Mouse (Mus musculus): ENCODE results near the gene Spryd3. TPM values are rescaled to one million over a fixed set of nuclear protein-coding genes. Genes with fewer than 3 reads are reported as not detected.

Gene Spryd3
- polyA plus RNA-seq, 1 experiment from 2014 or later, result 10.0 TPM

DNA sequence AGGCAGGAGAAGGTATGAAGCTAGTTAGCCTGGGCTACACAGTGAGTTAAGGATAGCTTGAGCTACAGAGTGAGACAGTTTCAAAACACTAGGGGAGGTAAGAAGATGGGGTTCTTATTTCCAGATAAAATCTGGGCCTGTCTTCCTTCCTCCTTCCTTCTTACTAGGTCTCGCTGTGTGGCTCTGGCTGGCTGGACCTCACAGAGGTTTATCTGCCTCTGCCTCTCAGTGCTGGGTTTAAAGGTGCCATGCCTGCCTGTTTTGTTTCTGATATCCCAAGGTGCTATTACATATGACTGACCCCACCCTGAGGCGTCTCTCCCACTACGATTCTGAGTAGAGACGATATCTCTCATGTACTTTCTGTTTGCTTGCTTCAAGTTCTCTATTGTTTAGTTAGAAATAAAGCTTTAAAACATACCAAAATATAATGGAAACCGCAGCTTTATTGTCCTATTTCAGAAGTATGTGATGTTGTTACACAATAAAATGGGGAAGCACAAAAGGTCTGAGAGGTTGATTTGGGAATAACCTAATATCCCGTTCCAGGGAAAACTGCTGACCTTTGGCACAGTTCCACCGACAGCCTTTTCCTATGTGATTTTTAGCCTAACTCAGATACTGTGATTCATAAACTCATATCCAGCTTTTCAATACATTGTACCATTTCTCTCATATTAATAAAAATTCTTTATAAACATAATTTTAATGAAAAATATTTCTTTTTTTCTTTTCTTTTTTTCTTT is 40.7 kb upstream of the Spryd3 start:
- no peaks in the 10 kb centered on the region for H3K27me3 ChIP-seq (ENCODE audit: insufficient read depth, low read length)
- no peak overlapping the region for H3K9ac ChIP-seq (replicated peaks)
- H3K36me3 ChIP-seq (replicated peaks; ENCODE audit: insufficient read depth, low read length), result 0 out of 2 replicates have a peak, but pooled peaks cover 6% of the 10 kb centered on the region
- 0 out of 2 replicates have a peak overlapping the region, but pooled peaks have one; percentile 4 for H3K27ac ChIP-seq (ENCODE audit: low read depth)
- H3K4me1 ChIP-seq (ENCODE audit: insufficient read depth), result peaks cover 10% of the 10 kb centered on the region
- DNase-seq, result no peak
- 59% methylated on average over 7 of the region's 7 CpGs for whole genome bisulfite sequencing (ENCODE audit: insufficient replicate concordance)
- H3K4me2 ChIP-seq (ENCODE audit: low read depth, low read length), result no peak overlapping the region
- TF ChIP-seq CTCF (IDR thresholded peaks at IDR 0.05; ENCODE audit: low read depth), result no peak
- TF ChIP-seq EP300 (IDR thresholded peaks at IDR 0.05; ENCODE audit: low read depth), result no peak
- peak; percentile 35; the same call in 1 of the 2 replicates for ATAC-seq
- no peak overlapping the region for H3K4me3 ChIP-seq (ENCODE audit: low read depth, low read length)
- H3K9me3 ChIP-seq (ENCODE audit: low read length), result no peaks in the 10 kb centered on the region

DNA sequence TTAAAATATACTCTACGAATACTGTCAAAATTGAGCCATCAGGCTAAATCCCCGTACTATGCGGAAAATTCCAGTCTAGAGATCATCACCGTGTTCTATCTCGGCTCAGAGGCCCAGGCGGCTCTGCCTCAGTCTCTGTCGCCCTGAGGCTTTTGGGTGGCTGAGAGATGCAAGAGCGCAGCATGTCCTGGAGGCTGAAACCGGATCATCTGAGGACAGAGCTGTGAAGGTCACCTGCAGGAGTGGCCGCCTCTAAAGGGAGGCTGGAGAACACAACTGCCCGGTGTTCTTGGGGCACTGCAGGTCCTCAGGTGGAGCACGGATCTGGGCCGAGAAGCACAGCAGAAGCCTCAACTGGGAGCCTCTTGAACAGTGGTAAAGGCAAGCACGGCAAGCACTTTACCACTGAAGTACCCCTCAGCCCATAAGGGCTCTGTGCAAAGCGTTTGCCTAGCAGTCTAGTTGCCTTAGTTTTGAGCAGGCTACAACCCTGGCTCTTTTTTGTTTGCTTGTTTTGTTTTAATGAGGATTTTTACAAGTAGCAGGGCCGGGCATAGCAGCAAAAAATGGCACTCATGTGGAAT is 39.8 kb upstream of the Spryd3 start:
- Histone ChIP-seq H3K27me3 (ENCODE audit: insufficient read depth, low read length) (no peaks in the 10 kb centered on the region), H3K4me1 (ENCODE audit: insufficient read depth) (peaks cover 10% of the 10 kb centered on the region), H3K27ac (ENCODE audit: low read depth) (no peak overlapping the region), H3K36me3 (replicated peaks; ENCODE audit: insufficient read depth, low read length) (0 out of 2 replicates have a peak, but pooled peaks cover 6% of the 10 kb centered on the region), H3K4me2 (ENCODE audit: low read depth, low read length) (no peak overlapping the region), H3K9ac (replicated peaks) (no peak overlapping the region), H3K4me3 (ENCODE audit: low read depth, low read length) (no peak overlapping the region), H3K9me3 (ENCODE audit: low read length) (no peaks in the 10 kb centered on the region)
- 80% methylated on average over 16 of the region's 16 CpGs for WGBS (ENCODE audit: insufficient replicate concordance)
- ATAC-seq, result no peak
- DNase-seq, result no peak
- TF ChIP-seq CTCF (IDR thresholded peaks at IDR 0.05; ENCODE audit: low read depth) (no peak), EP300 (IDR thresholded peaks at IDR 0.05; ENCODE audit: low read depth) (no peak)

DNA sequence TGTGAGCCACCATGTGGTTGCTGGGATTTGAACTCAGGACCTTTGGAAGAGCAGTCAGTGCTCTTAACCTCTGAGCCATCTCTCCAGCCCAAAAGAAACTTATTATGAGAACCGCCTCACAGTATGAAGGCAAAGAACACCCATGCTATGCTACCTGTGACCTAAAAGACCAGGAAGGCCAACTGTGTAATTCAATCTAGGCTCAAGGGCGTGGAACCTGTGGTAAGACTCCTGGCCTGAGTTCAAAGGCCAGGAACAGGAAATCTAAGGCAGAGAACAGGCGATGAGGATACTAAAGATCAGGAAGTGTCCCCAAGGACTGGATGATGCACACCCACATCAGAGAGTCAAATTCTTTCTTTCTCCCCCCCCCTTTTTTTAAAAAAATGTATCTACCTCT is 37.5 kb upstream of the Spryd3 start:
- TF ChIP-seq CTCF (IDR thresholded peaks at IDR 0.05; ENCODE audit: low read depth) (no peak), EP300 (IDR thresholded peaks at IDR 0.05; ENCODE audit: low read depth) (no peak)
- Histone ChIP-seq H3K9me3 (ENCODE audit: low read length) (no peaks in the 10 kb centered on the region), H3K36me3 (replicated peaks; ENCODE audit: insufficient read depth, low read length) (0 out of 2 replicates have a peak, but pooled peaks cover 6% of the 10 kb centered on the region), H3K27me3 (ENCODE audit: insufficient read depth, low read length) (no peaks in the 10 kb centered on the region), H3K9ac (replicated peaks) (no peak overlapping the region), H3K27ac (ENCODE audit: low read depth) (no peak overlapping the region), H3K4me1 (ENCODE audit: insufficient read depth) (peaks cover 9% of the 10 kb centered on the region), H3K4me2 (ENCODE audit: low read depth, low read length) (no peak overlapping the region), H3K4me3 (ENCODE audit: low read depth, low read length) (no peak overlapping the region)
- DNase-seq (no peak), ATAC-seq (no peak)
- WGBS (ENCODE audit: insufficient replicate concordance), result 65% methylated on average over 3 of the region's 3 CpGs

DNA sequence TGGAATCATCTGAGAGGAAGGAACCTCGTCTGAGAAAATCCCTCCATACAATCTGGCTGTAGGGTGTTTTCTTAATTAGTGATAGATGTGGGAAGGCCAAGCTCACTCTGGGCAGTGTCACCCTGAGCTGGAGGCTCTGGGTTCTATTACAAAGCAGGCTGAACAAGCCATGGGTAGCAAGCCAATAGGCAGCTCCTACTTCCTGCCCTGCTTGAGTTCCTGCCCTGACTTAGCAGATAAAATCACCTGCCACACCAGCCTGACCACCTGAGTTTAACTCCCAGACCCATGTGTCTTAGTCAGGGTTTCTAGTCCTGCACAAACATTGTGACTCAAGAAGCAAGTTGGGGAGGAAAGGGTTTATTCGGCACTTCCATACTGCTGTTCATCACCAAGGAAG is 33.0 kb upstream of the Spryd3 start:
- ATAC-seq, result no peak
- WGBS (ENCODE audit: insufficient replicate concordance), result 52% methylated on average over 2 of the region's 2 CpGs
- H3K27me3 ChIP-seq (ENCODE audit: insufficient read depth, low read length), result no peaks in the 10 kb centered on the region
- no peaks in the 10 kb centered on the region for H3K36me3 ChIP-seq (replicated peaks; ENCODE audit: insufficient read depth, low read length)
- H3K27ac ChIP-seq (ENCODE audit: low read depth), result no peak overlapping the region
- H3K4me2 ChIP-seq (ENCODE audit: low read depth, low read length), result no peak overlapping the region
- H3K9me3 ChIP-seq (ENCODE audit: low read length), result no peaks in the 10 kb centered on the region
- H3K9ac ChIP-seq (replicated peaks), result no peak overlapping the region
- no peak for DNase-seq
- no peak overlapping the region for H3K4me3 ChIP-seq (ENCODE audit: low read depth, low read length)
- TF ChIP-seq EP300 (IDR thresholded peaks at IDR 0.05; ENCODE audit: low read depth), result no peak
- no peak for TF ChIP-seq CTCF (IDR thresholded peaks at IDR 0.05; ENCODE audit: low read depth)
- no peaks in the 10 kb centered on the region for H3K4me1 ChIP-seq (ENCODE audit: insufficient read depth)

DNA sequence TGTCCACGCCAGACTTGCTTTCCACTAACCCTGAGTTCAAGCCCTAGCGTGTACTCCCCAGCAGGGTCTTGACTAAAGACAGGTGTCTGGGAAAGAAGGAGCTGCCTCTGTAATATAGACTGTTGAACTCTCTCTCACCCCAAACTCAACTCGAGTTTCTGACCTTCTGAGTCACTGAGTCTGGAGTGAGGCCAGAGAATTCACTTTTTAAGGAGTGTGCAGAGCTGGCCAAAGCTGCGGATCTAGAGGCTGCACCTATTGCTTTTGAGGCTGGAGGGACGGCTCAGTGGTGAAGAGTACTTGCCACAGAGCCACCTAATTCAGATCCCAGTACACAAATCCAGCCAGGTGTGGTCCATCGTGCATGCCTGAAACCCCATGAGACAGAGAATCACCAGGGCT is 31.6 kb upstream of the Spryd3 start:
- no peaks in the 10 kb centered on the region for H3K9me3 ChIP-seq (ENCODE audit: low read length)
- TF ChIP-seq CTCF (IDR thresholded peaks at IDR 0.05; ENCODE audit: low read depth) (no peak), EP300 (IDR thresholded peaks at IDR 0.05; ENCODE audit: low read depth) (no peak)
- H3K4me3 ChIP-seq (ENCODE audit: low read depth, low read length), result no peak overlapping the region
- WGBS (ENCODE audit: insufficient replicate concordance), result 57% methylated on average over 6 of the region's 6 CpGs
- H3K4me2 ChIP-seq (ENCODE audit: low read depth, low read length), result no peak overlapping the region
- ATAC-seq, result 0 out of 2 replicates have a peak, but pooled peaks have one; percentile 35
- no peak overlapping the region for H3K9ac ChIP-seq (replicated peaks)
- no peak overlapping the region for H3K27ac ChIP-seq (ENCODE audit: low read depth)
- H3K27me3 ChIP-seq (ENCODE audit: insufficient read depth, low read length), result no peaks in the 10 kb centered on the region
- no peak for DNase-seq
- no peaks in the 10 kb centered on the region for H3K36me3 ChIP-seq (replicated peaks; ENCODE audit: insufficient read depth, low read length)
- H3K4me1 ChIP-seq (ENCODE audit: insufficient read depth), result no peaks in the 10 kb centered on the region

DNA sequence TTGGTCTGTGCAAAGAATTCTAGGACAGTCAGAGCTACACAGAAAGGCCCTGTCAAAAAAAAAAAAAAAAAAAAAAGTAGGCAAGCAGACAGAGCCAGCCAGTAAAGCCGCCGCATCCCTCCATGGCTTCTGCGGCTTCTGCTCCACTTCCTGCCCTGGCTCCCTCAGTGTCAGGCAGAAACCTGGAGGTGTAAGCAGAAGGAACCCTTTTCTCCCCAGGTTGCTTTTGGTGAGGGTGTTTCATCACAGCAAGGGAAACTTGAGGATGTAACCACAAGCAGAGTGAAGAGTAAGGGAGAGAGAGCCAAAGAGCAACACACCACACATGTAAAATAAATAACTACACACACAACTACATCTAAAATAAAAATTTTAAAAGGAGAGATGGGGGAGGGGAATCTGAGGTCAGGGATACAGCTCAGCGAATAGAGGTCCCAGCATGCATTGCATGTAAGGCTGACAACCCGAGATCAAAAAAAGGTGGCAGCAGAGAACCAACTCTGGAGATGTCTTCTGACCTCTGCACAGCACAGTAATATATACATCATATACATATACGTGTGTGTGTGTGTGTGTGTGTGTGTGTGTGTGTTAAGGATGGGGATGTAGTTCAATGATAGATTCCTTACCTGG is 29.6 kb upstream of the Spryd3 start:
- H3K4me3 ChIP-seq (ENCODE audit: low read depth, low read length), result no peak overlapping the region
- 24% methylated on average over 6 of the region's 6 CpGs for WGBS (ENCODE audit: insufficient replicate concordance)
- TF ChIP-seq CTCF (IDR thresholded peaks at IDR 0.05; ENCODE audit: low read depth), result no peak
- TF ChIP-seq EP300 (IDR thresholded peaks at IDR 0.05; ENCODE audit: low read depth), result no peak

More for the DNA sequence above, 29.6 kb upstream of the Spryd3 start:
- no peak overlapping the region for H3K9ac ChIP-seq (replicated peaks)
- no peaks in the 10 kb centered on the region for H3K4me1 ChIP-seq (ENCODE audit: insufficient read depth)
- H3K27ac ChIP-seq (ENCODE audit: low read depth), result no peak overlapping the region
- ATAC-seq (no peak), DNase-seq (no peak)
- no peak overlapping the region for H3K4me2 ChIP-seq (ENCODE audit: low read depth, low read length)
- no peaks in the 10 kb centered on the region for H3K9me3 ChIP-seq (ENCODE audit: low read length)
- H3K36me3 ChIP-seq (replicated peaks; ENCODE audit: insufficient read depth, low read length), result no peaks in the 10 kb centered on the region
- H3K27me3 ChIP-seq (ENCODE audit: insufficient read depth, low read length), result no peaks in the 10 kb centered on the region

Data from liver, postnatal 0 days (tissue).